Mouse (Mus musculus) liver, embryonic 14.5 days (tissue): ENCODE measurements at regions not wholly inside any gene's neighbourhood (a gene's known extent, or its start where the extent isn't known, plus 50 kb on each side); places are given as distances from the start of the nearest gene placed in this dataset.

Source experiments
- ATAC-seq: fragments of 200-750 bp; cut with Nextera tagmentation; 2 replicates; pipeline ENCODE4 v1.8.0; 2017; ENCODE audit warnings: moderate number of reproducible peaks, mild to moderate bottlenecking, moderate library complexity; ENCODE audit not compliant: insufficient read depth
- DNase-seq, 3 experiments: peaks; one replicate each; pipeline ENCODE4 v3.0.0-alpha.2; 2012 to 2013; ENCODE audit warnings: low read depth in 3 of 3, low spot score in 3 of 3
- H3K27ac ChIP-seq: fragments of 300-500 bp; sonication (generic); 2 replicates; pipeline ENCODE4 v1.5.1; 2014; ENCODE audit warnings: moderate library complexity, mild to moderate bottlenecking, control low read depth, inconsistent platforms
- H3K27me3 ChIP-seq: fragments of 300-500 bp; sonication (generic); 2 replicates; pipeline ENCODE4 v1.6.1; 2014; ENCODE audit warnings: mild to moderate bottlenecking, low read length, moderate library complexity; ENCODE audit not compliant: control insufficient read depth, insufficient read depth
- H3K36me3 ChIP-seq: fragments of 300-500 bp; sonication (generic); replicated peaks from 2 replicates; pipeline ENCODE4 v1.6.1; 2014; ENCODE audit warnings: low read depth; ENCODE audit not compliant: control insufficient read depth, insufficient read depth
- H3K4me1 ChIP-seq, 2 experiments: fragments of 200-500 bp in 1 of 2; fragments of 300-500 bp in 1 of 2; sonication (generic) in 1 of 2; replicated peaks; 2 replicates each; pipeline ENCODE4 v1.6.1; 2012 to 2014; ENCODE audit warnings: antibody characterized with exemption in 1 of 2, inconsistent platforms in 1 of 2, low read length in 1 of 2; ENCODE audit not compliant: control insufficient read depth in 2 of 2, insufficient read depth in 2 of 2
- H3K4me2 ChIP-seq: fragments of 300-500 bp; sonication (generic); 2 replicates; pipeline ENCODE4 v1.6.1; 2014; ENCODE audit warnings: low read depth, mild to moderate bottlenecking, control low read depth, moderate library complexity
- H3K4me3 ChIP-seq, 2 experiments: fragments of 200-500 bp in 1 of 2; fragments of 300-500 bp in 1 of 2; sonication (generic) in 1 of 2; 2 replicates each; pipeline ENCODE4 v1.5.1; 2012 to 2014; ENCODE audit warnings: low read depth in 2 of 2, low read length in 2 of 2, mild to moderate bottlenecking in 2 of 2, control low read depth in 1 of 2, inconsistent platforms in 1 of 2, moderate library complexity in 1 of 2; ENCODE audit not compliant: insufficient read depth in 1 of 2
- H3K9ac ChIP-seq: fragments of 300-500 bp; sonication (generic); replicated peaks from 2 replicates; pipeline ENCODE4 v1.6.1; 2014; ENCODE audit warnings: mild to moderate bottlenecking, control low read depth, moderate library complexity
- H3K9me3 ChIP-seq: fragments of 300-500 bp; sonication (generic); 2 replicates; pipeline ENCODE4 v1.6.1; 2016; ENCODE audit warnings: low read length, mixed read lengths; ENCODE audit not compliant: control insufficient read depth
- CTCF ChIP-seq: IDR thresholded peaks from 2 replicates; pipeline ENCODE4 v1.5.1; 2016; ENCODE audit warnings: antibody characterized with exemption, low read depth, control low read depth
- EP300 ChIP-seq: IDR thresholded peaks from 2 replicates; pipeline ENCODE4 v1.6.1; 2016; ENCODE audit warnings: antibody characterized with exemption, low read depth
- WGBS: fragments of 180-500 bp; shearing (Covaris S2); extraction: QIAGEN DNeasy Blood & Tissue Kit; methylation state at CpG from one replicate; pipeline ENCODE4 v1.1.7; 2014; ENCODE audit not compliant: insufficient replicate concordance; 5-methylcytosine and 5-hydroxymethylcytosine counted together

DNA sequence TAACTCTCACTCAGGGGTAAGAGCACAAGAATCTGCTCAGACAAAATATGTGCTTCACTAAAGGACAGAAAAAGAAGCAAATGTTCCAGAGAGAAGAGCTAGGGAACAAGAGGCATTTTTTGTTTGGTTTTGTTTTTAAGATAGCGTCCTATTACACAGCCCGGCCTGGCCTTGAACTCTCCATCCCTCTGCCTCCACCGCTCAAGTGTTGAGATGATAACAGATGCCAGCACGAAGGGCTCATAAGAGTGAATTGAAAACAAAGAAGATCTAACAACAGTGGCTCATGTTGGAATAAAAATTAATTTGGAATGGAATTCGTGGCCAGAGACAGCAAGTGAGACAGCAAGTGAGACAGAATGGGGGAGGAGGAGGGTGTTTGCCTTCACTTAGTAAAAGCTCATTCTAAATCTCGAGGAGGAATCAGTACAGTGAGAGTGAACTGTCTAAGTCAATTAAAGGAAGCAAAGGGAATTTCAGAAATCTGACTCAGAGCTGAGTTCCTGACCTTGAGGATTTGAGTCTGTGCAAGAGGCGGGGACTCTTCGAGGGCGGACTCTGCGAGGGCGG lies 116.3 kb upstream of the Mrps22 start:
- no peak overlapping the region for H3K4me2 ChIP-seq
- H3K9ac ChIP-seq = no peak overlapping the region
- H3K27me3 ChIP-seq = no peaks in the 10 kb centered on the region
- H3K4me1 ChIP-seq = no peaks in the 10 kb centered on the region
- no peaks in the 10 kb centered on the region for H3K9me3 ChIP-seq
- no peak for TF ChIP-seq EP300
- TF ChIP-seq CTCF = no peak
- H3K36me3 ChIP-seq = no peaks in the 10 kb centered on the region
- WGBS = 65% methylated on average over 11 of the region's 11 CpGs
- ATAC-seq (no peak), DNase-seq (no peak)
- H3K4me3 ChIP-seq = no peak overlapping the region
- no peak overlapping the region for H3K27ac ChIP-seq

DNA sequence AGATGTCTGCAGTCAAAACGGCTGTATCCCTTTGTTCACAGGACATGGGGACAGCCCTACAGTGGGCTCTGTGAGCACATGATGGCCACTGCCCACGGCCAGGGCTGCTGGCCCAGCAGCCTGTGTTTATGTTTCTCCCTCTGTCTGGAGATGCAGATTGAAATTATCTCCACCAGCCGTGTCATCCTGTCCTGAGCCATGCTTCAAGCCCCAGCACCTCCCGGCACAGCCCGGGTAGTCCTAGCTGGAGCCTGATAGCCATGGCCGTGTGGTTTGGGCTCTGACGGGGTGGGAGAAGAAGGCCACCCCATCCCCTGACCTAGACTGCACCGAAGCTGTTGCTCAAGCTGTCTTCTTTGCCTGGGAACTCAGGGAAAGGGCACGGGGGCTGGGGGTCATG lies 113.2 kb upstream of the Mrps22 start:
- DNase-seq (no peak), ATAC-seq (no peak)
- 58% methylated on average over 9 of the region's 9 CpGs for WGBS

DNA sequence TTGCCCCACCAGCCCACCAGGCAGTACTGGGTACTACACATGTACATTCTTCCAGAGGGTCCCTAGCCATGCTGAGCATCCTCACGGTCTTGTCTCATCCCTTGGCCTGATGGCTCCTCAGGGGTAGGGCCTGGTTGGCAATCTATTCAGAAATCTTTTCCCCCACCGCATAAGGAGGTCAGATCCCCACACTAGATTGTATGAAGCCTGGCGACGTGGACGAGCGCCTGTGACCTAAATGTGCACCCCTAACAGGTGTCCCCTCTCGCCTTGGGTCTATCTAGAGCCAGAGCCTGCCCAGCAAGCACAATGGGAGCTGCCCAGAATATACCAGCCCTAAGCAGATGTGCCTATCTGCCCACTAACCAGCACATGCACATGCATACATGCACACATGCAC lies 111.4 kb upstream of the Mrps22 start:
- no peak for ATAC-seq
- no peak for TF ChIP-seq EP300
- TF ChIP-seq CTCF = no peak
- Histone ChIP-seq H3K9ac (no peak overlapping the region), H3K9me3 (no peaks in the 10 kb centered on the region), H3K4me1 (no peaks in the 10 kb centered on the region), H3K27ac (no peak overlapping the region), H3K4me3 (no peak overlapping the region), H3K27me3 (no peaks in the 10 kb centered on the region), H3K36me3 (no peaks in the 10 kb centered on the region), H3K4me2 (no peak overlapping the region)
- WGBS = 76% methylated on average over 7 of the region's 7 CpGs
- DNase-seq = no peak

More for the DNA sequence above, 113.2 kb upstream of the Mrps22 start:
- TF ChIP-seq EP300 = no peak
- Histone ChIP-seq H3K27me3 (no peaks in the 10 kb centered on the region), H3K9me3 (no peaks in the 10 kb centered on the region), H3K27ac (no peak overlapping the region), H3K4me3 (no peak overlapping the region), H3K36me3 (no peaks in the 10 kb centered on the region), H3K4me2 (no peak overlapping the region), H3K4me1 (no peaks in the 10 kb centered on the region), H3K9ac (no peak overlapping the region)

DNA sequence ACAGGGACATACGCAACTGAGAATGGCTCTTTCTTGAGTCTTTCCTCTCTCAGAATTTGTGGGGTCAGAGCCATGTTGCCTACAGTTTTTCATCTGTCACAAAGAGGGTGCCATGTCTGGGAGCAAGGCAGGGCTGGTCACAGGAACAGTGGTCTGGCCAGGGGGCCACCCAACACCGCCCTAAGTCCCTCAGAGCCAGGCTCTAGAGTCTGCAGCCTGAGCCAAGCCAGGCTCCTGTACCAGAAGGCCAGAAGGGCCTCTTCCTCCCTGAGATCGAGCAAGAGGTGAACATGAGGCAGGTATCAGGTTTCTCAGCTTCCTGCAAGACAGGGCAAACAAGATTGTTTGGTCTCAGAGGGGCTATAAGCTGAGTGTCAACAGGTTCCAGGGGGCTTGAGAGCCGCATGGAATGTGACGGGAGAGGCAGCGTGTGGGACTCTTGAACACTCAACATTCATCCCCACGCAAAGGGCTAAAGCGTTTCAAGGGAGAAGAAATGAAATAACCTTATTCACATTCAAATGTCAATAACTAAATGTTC lies 110.6 kb upstream of the Mrps22 start:
- no peak overlapping the region for H3K4me3 ChIP-seq
- no peak for DNase-seq
- no peaks in the 10 kb centered on the region for H3K9me3 ChIP-seq
- ATAC-seq = no peak
- no peaks in the 10 kb centered on the region for H3K36me3 ChIP-seq
- H3K9ac ChIP-seq = no peak overlapping the region
- H3K4me2 ChIP-seq = no peak overlapping the region
- no peak overlapping the region for H3K27ac ChIP-seq
- 63% methylated on average over 8 of the region's 8 CpGs for WGBS
- H3K27me3 ChIP-seq = no peaks in the 10 kb centered on the region
- H3K4me1 ChIP-seq = no peaks in the 10 kb centered on the region
- TF ChIP-seq EP300 (no peak), CTCF (no peak)

DNA sequence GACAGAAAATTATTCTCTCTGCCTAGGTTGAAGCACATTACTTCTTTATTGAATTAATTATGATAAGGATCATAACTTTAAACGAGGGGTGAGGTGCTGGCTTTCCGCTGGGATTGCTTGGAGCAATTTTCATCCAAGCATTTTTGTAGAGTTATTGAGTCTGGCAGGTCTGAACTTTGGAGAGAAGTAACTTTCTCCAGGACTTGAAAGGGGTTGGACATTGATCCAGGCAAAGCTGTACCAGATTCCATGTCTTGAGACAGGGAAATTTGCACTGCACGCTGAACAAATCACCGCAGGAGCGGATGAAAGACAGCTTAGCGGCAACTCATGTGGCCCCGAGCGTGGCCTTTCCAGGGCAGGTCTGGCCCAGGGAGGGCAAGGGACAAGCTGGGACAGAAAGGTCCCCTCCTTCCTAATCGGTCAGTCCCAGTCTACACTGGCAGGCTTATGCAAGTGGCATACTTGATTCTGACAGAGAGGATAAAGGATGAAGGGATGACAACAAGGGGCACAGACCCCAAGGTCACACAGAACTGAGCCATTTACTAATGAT lies 108.8 kb upstream of the Mrps22 start:
- 78% methylated on average over 9 of the region's 9 CpGs for WGBS
- no peaks in the 10 kb centered on the region for H3K27me3 ChIP-seq
- H3K27ac ChIP-seq = no peak overlapping the region
- no peaks in the 10 kb centered on the region for H3K4me1 ChIP-seq
- no peaks in the 10 kb centered on the region for H3K36me3 ChIP-seq
- H3K9ac ChIP-seq = no peak overlapping the region
- no peaks in the 10 kb centered on the region for H3K9me3 ChIP-seq
- ATAC-seq = no peak
- no peak for DNase-seq
- TF ChIP-seq EP300 = no peak
- TF ChIP-seq CTCF = no peak
- no peak overlapping the region for H3K4me2 ChIP-seq
- no peak overlapping the region for H3K4me3 ChIP-seq
